Mouse (Mus musculus) hindbrain, embryonic 13.5 days (tissue): ENCODE measurements around the gene Ppara. TPM values are rescaled to one million over a fixed set of nuclear protein-coding genes. Genes with fewer than 3 reads are reported as not detected.

Experiments used
- ATAC-seq: fragments of 200-750 bp; cut with Nextera tagmentation; 2 replicates; pipeline ENCODE4 v1.8.0; 2017; ENCODE audit warnings: moderate TSS enrichment; ENCODE audit not compliant: low FRiP score
- H3K27ac ChIP-seq: fragments of 300-500 bp; sonication (generic); 2 replicates; pipeline ENCODE4 v1.5.1; 2015; ENCODE audit warnings: inconsistent platforms, mild to moderate bottlenecking, moderate library complexity
- H3K27me3 ChIP-seq: fragments of 300-500 bp; sonication (generic); 2 replicates; pipeline ENCODE4 v1.6.1; 2015; ENCODE audit warnings: mild to moderate bottlenecking, inconsistent platforms
- H3K36me3 ChIP-seq: fragments of 300-500 bp; sonication (generic); 2 replicates; pipeline ENCODE4 v1.6.1; 2015; ENCODE audit warnings: mild to moderate bottlenecking, inconsistent platforms
- H3K4me1 ChIP-seq: fragments of 300-500 bp; sonication (generic); replicated peaks from 2 replicates; pipeline ENCODE4 v1.6.1; 2015; ENCODE audit warnings: inconsistent platforms
- H3K4me2 ChIP-seq: fragments of 300-500 bp; sonication (generic); 2 replicates; pipeline ENCODE4 v1.6.1; 2015; ENCODE audit warnings: inconsistent platforms, mild to moderate bottlenecking, moderate library complexity
- H3K4me3 ChIP-seq: fragments of 300-500 bp; sonication (generic); 2 replicates; pipeline ENCODE4 v1.5.1; 2015; ENCODE audit warnings: mild to moderate bottlenecking, inconsistent platforms
- H3K9ac ChIP-seq: fragments of 300-500 bp; sonication (generic); 2 replicates; pipeline ENCODE4 v1.6.1; 2015; ENCODE audit warnings: mild to moderate bottlenecking, inconsistent platforms
- H3K9me3 ChIP-seq: fragments of 300-500 bp; sonication (generic); 2 replicates; pipeline ENCODE4 v1.6.1; 2016; ENCODE audit warnings: inconsistent platforms
- WGBS: fragments of 180-500 bp; shearing (Covaris S2); methylation state at CpG from one replicate; pipeline ENCODE4 v1.1.7; 2015; 5-methylcytosine and 5-hydroxymethylcytosine counted together
- polyA plus RNA-seq: library from polyadenylated mRNA; unstranded; fragments of >200 nt; fragmentation: Nextera tagmentation; extraction: Ambion mirVana; gene quantifications from 2 replicates; pipeline ENCODE4 v1.2.1, GENCODE M21; 2015

Ppara gene
- polyA plus RNA-seq, 1 experiment from 2014 or later: 1.7 TPM

DNA sequence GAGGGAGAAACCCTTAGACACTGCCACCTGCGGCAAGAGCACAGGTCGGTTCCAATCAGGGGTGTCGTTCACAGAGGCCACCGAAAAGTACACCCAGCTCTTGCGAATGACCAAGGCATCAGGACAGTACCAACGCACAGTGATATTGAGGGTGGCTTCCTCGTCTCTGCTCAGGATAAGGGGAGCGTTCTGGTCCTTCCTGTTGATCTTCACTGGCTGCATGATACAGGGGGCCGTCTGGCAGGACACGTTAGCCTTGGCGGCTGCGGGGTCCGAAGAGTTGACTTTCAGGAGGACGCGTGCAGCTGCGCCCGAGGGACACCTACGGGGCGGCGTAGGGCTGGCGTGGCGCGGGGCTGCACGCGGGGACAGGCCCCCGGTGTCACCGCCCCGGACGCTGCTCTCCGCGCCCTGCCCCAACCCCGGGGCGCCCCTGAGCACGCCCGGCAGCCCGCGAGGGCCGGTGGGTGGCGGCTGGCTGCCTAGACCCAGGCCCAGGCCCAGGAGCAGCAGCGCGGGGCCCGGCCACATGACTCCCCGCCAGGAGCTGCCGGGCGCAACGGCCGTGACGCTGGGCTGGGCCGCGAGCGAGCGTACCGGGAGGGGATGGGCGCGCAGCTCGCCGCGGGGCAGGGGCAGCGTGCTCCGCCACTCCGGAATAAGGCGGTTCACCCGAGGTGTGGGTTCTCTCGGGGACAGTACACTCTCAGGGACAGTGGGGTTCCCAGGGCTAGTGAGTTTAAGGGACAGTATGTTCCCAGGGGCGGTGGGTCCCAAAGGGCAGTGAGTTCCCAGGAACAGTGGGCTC is 86.6 kb downstream of the Ppara start, which contains the start of gene Pkdrej:
Pkdrej (minus strand) TSS at position 532 of the 808 bp plus-strand sequence.
- Histone ChIP-seq H3K9me3 (0 out of 2 replicates have a peak, but pooled peaks cover 3% of the 10 kb centered on the region), H3K4me2 (peak within 1 kb of the TSS; percentile 91), H3K4me1 (peaks cover 13% of the 10 kb centered on the region), H3K36me3 (no peaks in the 10 kb centered on the region), H3K27me3 (peaks cover 40% of the 10 kb centered on the region), H3K9ac (peak within 1 kb of the TSS; percentile 79), H3K27ac (no peak within 1 kb of the TSS), H3K4me3 (peak within 1 kb of the TSS; percentile 49)
- peak; percentile 68; the same call in 1 of the 2 replicates for ATAC-seq
- 1% methylated on average over 63 of the region's 65 CpGs for WGBS

DNA sequence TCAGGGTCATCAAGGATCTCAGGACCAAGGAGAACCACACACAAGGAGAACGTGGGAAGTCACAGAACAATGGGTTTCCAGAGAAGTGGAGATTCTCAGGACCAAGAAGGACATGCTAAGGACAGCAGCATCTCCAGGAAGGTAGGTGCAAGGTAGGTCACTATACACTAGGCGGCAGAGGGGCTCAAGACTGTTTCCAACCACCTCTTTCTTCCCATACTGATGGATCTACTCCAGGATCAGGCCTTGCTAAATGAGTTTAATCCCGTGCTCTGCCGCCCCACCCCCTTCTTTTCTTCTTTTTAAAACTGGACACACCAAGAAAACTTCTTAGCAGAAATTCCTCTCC is 87.2 kb downstream of the Ppara start:
- Histone ChIP-seq H3K9me3 (0 out of 2 replicates have a peak, but pooled peaks cover 3% of the 10 kb centered on the region), H3K4me1 (peaks cover 13% of the 10 kb centered on the region), H3K4me2 (peak overlapping the region; percentile 91), H3K36me3 (no peaks in the 10 kb centered on the region), H3K27me3 (peaks cover 40% of the 10 kb centered on the region), H3K9ac (0 out of 2 replicates have a peak overlapping the region, but pooled peaks have one; percentile 79), H3K4me3 (peak overlapping the region; percentile 49), H3K27ac (no peak overlapping the region)
- 14% methylated on average over 4 of the region's 4 CpGs for WGBS
- no peak for ATAC-seq

DNA sequence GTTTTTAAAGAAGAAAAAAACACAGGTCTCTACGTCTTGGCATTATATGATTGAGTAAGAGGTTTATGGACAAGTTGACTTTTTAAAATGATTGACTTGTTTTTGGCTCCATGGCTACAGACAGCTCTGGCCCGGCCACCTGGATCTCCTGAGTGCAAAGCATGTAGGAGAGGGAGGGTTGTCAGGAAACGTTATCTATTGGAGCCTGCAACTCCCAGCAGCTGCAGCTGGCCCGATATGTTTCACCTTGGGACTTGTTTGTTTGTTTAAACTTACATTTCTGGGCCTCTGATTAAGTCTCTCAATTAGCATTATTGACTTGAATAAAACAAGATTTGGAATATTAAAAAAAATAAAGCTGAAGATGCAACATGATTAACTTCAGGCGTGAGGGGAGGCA is 91.9 kb downstream of the Ppara start:
- no peak overlapping the region for H3K4me3 ChIP-seq
- ATAC-seq: no peak
- WGBS: 74% methylated on average over 5 of the region's 5 CpGs
- peaks cover 9% of the 10 kb centered on the region for H3K4me1 ChIP-seq
- no peak overlapping the region for H3K27ac ChIP-seq
- no peak overlapping the region for H3K9ac ChIP-seq
- no peaks in the 10 kb centered on the region for H3K36me3 ChIP-seq
- H3K4me2 ChIP-seq: no peak overlapping the region
- no peaks in the 10 kb centered on the region for H3K9me3 ChIP-seq
- H3K27me3 ChIP-seq: peaks cover 17% of the 10 kb centered on the region

DNA sequence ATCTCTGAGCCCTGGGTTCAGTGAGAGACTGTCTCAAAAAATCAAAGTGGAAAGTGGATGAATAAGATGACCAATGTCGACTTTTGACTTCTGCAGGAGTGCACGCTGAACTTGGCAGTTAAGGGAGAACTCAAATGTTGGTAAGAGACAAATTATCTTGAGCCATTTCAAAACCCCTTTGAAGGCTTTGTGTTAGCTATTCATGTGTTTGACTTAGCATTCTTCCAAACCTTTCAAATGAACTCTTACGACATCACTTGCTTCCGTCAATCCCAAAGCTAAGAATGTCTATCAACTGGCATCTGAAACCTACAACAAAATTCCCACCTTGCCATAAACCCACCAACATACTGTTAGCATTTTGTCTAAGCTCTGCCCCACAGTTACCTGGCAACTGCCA is 93.3 kb downstream of the Ppara start:
- Histone ChIP-seq H3K27ac (no peak overlapping the region), H3K4me1 (peaks cover 12% of the 10 kb centered on the region), H3K4me2 (no peak overlapping the region), H3K4me3 (no peak overlapping the region), H3K9ac (no peak overlapping the region), H3K27me3 (peaks cover 5% of the 10 kb centered on the region; the same call in 1 of the 2 replicates), H3K9me3 (no peaks in the 10 kb centered on the region), H3K36me3 (no peaks in the 10 kb centered on the region)
- WGBS: 93% methylated on average over 4 of the region's 4 CpGs
- no peak for ATAC-seq

DNA sequence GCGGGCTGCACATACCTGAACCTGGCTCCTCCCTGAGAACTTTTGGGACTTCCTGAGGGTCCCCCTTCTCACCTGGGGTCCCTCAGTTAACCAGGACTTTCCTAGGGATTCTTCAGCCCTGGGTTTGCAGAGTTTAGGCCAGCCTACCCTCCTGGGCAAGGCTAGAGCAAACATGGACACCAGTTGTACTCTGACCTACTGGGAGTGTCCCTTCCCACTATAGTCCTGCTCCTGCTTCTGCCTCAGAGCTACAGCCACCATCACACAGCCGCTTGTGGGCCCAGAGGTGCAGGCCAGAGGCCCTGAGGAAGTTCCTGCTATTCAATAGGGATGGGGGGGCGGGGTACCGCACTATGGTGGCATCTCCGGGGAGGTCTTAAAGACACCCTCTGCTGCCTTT is 94.7 kb downstream of the Ppara start:
- 73% methylated on average over 5 of the region's 5 CpGs for WGBS
- Histone ChIP-seq H3K4me1 (peaks cover 12% of the 10 kb centered on the region), H3K9ac (no peak overlapping the region), H3K36me3 (no peaks in the 10 kb centered on the region), H3K4me2 (no peak overlapping the region), H3K27ac (no peak overlapping the region), H3K27me3 (no peaks in the 10 kb centered on the region), H3K4me3 (no peak overlapping the region), H3K9me3 (no peaks in the 10 kb centered on the region)
- no peak for ATAC-seq

DNA sequence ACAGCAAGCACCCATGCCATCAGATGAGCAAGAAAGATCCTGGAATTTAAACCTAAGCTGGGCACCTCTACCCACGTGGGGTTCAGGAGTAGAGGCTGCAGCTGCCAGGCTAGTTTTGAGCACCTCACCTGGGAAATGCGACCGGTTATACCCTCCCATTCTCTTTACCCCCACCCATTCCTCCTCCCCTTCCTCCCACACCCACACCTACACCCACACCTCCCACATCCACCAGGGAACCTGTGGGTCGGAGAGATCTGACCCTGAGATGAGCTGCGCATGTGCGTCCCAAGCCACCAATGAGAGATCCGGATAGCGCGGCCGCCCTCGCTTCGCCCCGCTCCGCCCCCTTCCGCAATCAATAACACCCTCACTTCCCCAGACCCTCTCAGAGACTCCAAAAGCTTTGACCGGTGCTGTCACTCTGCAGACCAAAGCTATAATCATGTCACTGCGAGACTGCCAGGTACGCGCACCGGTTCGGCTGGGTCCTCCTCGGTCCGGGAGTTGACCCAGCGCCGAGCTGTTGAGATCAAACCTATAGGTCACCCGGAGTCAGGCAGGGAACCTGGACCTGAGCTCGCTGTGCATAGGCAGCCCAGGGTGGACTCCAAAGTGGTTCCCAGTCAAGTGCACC is 97.3 kb downstream of the Ppara start, which contains the start of gene Ttc38:
Ttc38 (plus strand) TSS at position 353 of the 637 bp plus-strand sequence.
- Histone ChIP-seq H3K4me1 (peaks cover 12% of the 10 kb centered on the region), H3K9me3 (no peaks in the 10 kb centered on the region), H3K36me3 (peaks cover 6% of the 10 kb centered on the region), H3K4me3 (peak within 1 kb of the TSS; percentile 60), H3K27ac (no peak within 1 kb of the TSS), H3K9ac (peak within 1 kb of the TSS; percentile 77), H3K4me2 (peak within 1 kb of the TSS; percentile 79), H3K27me3 (no peaks in the 10 kb centered on the region)
- ATAC-seq: peak; percentile 92
- under 1% methylated on average over 27 of the region's 27 CpGs for WGBS

DNA sequence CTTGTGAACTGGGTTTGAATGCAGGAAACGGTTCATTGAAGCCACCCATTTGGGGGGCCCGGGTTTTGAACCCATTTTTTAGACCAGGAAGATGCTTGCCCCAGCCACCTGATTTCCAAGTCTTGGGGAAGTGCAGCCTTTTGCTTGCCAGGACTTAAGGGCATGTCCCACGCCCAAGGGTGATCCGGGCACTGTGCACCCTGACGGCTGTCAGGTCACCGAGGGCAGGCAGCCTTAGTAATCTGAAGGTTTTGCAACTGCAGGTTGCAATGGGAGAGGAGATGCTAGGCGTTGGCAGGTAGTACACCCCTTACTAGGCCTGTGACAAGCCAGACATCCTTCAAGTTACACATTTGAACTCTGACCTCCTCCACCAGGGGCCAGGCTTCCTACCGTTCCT is 97.8 kb downstream of the Ppara start:
- no peaks in the 10 kb centered on the region for H3K9me3 ChIP-seq
- no peaks in the 10 kb centered on the region for H3K27me3 ChIP-seq
- peak overlapping the region; percentile 60 for H3K4me3 ChIP-seq
- peaks cover 12% of the 10 kb centered on the region for H3K4me1 ChIP-seq
- 51% methylated on average over 8 of the region's 8 CpGs for WGBS
- H3K27ac ChIP-seq: no peak overlapping the region
- H3K4me2 ChIP-seq: peak overlapping the region; percentile 79
- H3K9ac ChIP-seq: peak overlapping the region; percentile 77
- peaks cover 6% of the 10 kb centered on the region for H3K36me3 ChIP-seq
- ATAC-seq: no peak

DNA sequence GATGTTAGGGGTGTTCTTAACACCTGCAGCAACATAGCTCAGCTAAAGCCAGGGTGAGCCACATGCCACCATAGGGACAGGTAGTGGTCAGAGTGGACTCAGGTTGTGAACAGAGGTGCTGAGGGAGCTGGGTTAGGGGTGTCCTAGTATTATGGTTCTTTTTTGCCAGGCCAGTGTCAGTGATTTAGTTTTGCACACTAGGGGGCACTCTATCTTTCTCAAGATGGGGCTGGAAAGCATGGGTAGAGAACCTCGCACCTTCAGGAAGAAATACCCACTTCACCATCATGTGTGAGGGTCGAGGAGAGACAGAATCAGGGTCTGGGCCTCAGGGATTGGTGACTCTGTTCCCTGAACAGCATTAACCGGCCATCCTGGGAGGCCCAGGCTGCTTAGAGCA is 100.6 kb downstream of the Ppara start:
- WGBS: 70% methylated on average over 3 of the region's 3 CpGs
- Histone ChIP-seq H3K9me3 (no peaks in the 10 kb centered on the region), H3K9ac (no peak overlapping the region), H3K27ac (no peak overlapping the region), H3K4me2 (no peak overlapping the region), H3K27me3 (no peaks in the 10 kb centered on the region), H3K36me3 (peaks cover 6% of the 10 kb centered on the region), H3K4me1 (peaks cover 12% of the 10 kb centered on the region), H3K4me3 (no peak overlapping the region)
- ATAC-seq: no peak

DNA sequence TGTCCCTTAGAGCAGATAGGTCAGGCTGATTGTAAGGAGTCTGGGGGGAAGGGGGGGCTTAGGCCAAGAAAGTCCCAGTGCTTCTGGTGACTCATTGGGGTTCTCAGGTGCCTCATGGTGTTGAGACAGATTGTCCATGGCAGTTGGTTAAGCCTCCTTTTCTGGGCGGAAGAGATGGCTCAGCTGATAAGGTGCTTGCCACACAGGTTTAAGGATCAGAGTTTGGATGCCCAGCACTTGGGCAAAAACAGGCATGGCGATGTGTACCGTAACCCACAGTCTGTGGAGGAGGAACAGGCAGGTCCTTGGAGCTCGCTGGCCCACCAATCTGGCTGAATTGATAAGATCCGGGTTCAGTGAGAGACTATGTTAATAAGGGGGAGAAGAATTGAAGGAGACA is 102.1 kb downstream of the Ppara start:
- Histone ChIP-seq H3K36me3 (peaks cover 6% of the 10 kb centered on the region), H3K9ac (no peak overlapping the region), H3K27ac (no peak overlapping the region), H3K4me2 (no peak overlapping the region), H3K4me3 (no peak overlapping the region), H3K27me3 (no peaks in the 10 kb centered on the region), H3K9me3 (no peaks in the 10 kb centered on the region), H3K4me1 (peaks cover 10% of the 10 kb centered on the region)
- WGBS: 95% methylated on average over 5 of the region's 5 CpGs
- no peak for ATAC-seq

DNA sequence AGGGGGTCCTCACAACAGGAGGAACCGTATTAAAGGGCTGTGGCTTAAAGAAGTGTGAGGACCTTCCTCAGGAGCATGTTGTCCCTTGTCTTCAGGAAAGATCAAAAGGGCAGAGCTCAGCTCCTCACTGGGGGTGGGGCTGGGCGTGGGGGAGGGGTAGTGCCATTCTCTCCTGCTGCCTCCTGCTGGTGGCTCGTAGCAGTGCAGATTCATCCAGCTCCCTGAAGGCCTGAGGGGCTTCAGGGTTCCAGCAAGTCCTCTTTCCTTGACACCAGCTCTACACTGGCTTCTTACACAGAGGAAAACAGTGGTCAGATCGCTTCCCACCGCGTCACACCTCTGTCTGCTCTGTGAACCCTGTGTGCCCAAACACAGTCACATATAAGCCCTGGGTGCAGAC is 106.2 kb downstream of the Ppara start:
- no peak for ATAC-seq
- Histone ChIP-seq H3K4me1 (0 out of 2 replicates have a peak, but pooled peaks cover 3% of the 10 kb centered on the region), H3K36me3 (peaks cover 17% of the 10 kb centered on the region), H3K4me2 (no peak overlapping the region), H3K27me3 (no peaks in the 10 kb centered on the region), H3K9ac (no peak overlapping the region), H3K27ac (no peak overlapping the region), H3K4me3 (no peak overlapping the region), H3K9me3 (no peaks in the 10 kb centered on the region)
- WGBS: 39% methylated on average over 6 of the region's 6 CpGs

DNA sequence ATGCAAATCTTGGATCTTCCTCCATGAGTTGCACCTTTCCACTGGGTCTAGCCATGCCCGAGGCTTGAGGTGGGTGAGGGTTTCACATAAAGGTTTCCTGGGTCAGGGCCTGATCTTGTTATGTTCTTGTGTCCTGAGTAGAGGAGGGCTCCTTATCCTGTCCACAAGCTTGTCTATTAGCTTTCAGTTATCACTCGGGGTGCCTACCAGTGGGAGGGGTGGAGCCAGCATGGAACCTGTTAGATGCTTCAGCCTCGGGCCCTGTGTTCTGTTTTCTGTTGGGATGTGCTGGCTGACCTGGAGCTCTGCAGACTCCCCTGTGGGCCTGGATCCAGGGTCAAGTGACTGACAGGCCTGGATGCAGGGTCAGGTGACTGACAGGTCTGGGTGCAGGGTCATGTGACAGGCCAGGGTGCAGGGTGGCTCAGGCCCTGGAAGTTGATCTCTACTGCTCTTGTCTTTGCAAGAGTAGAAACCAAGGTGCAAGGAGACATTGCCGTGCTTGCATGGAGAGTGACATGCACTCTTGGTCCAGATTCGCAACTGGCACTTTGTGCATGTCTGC is 107.1 kb downstream of the Ppara start:
- ATAC-seq: no peak
- Histone ChIP-seq H3K4me3 (no peak overlapping the region), H3K27ac (no peak overlapping the region), H3K9me3 (no peaks in the 10 kb centered on the region), H3K36me3 (peaks cover 22% of the 10 kb centered on the region), H3K9ac (no peak overlapping the region), H3K4me1 (0 out of 2 replicates have a peak, but pooled peaks cover 3% of the 10 kb centered on the region), H3K27me3 (no peaks in the 10 kb centered on the region), H3K4me2 (no peak overlapping the region)
- 82% methylated on average over 5 of the region's 5 CpGs for WGBS

DNA sequence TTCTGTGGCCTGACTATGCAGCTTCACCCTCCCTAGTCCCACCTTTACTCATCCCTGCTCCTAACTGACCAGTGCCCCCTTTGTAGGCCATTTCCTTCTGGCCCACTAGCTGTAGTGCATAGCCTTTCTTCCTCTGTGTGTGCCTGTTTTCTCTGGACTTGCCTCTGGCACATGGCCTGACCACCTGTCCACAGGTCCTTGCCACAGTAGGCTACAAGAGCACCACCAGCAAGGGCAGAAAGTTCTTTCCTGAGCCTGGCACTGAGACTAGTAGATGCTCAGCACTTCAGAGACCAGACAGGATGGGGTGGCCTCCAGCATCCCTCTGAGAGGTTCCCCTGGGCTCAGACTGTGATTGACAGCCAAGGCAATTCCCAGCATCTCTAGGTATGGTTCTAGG is 110.3 kb downstream of the Ppara start:
- no peak for ATAC-seq
- Histone ChIP-seq H3K36me3 (peaks cover 24% of the 10 kb centered on the region), H3K4me3 (no peak overlapping the region), H3K4me1 (0 out of 2 replicates have a peak, but pooled peaks cover 3% of the 10 kb centered on the region), H3K4me2 (no peak overlapping the region), H3K27ac (no peak overlapping the region), H3K9me3 (no peaks in the 10 kb centered on the region), H3K27me3 (no peaks in the 10 kb centered on the region), H3K9ac (no peak overlapping the region)
